Mouse (Mus musculus): Measurements from ENCODE around the gene Dll4. TPM values are rescaled to one million over a fixed set of nuclear protein-coding genes. Genes with fewer than 3 reads are reported as not detected.

The Dll4 gene
- total and polyA plus RNA-seq, 3 experiments: 0.18 TPM; not detected in 2

GRCm38 (mm10) chr2:119327942-119328526 lies 2.5 kb downstream of the Dll4 start:
- Histone ChIP-seq H3K4me1 (ENCODE audit: control insufficient read depth in 1 of 2, insufficient read depth in 2 of 2, low read length in 2 of 2) (peaks cover 0 to 10% of the 10 kb centered on the region in 2 experiments; a peak in 3 of 4 replicates), H3K9ac (ENCODE audit: control insufficient read depth, low read depth, low read length, poor library complexity, severe bottlenecking) (no peak overlapping the region), H3K9me3 (replicated peaks; ENCODE audit: insufficient read depth, low read length) (no peaks in the 10 kb centered on the region), H3K79me2 (ENCODE audit: control insufficient read depth, insufficient read depth, low read length, poor library complexity) (no peaks in the 10 kb centered on the region), H3K27me3 (ENCODE audit: control insufficient read depth in 1 of 2, insufficient read depth in 2 of 2, low read length in 2 of 2) (peaks cover 12 to 20% of the 10 kb centered on the region in 2 experiments), H3K27ac (ENCODE audit: control insufficient read depth, low read depth, low read length) (no peak overlapping the region), H3K4me3 (ENCODE audit: control insufficient read depth in 1 of 2, insufficient read depth in 1 of 2, low read depth in 2 of 2, low read length in 2 of 2) (no peak overlapping the region), H3K36me3 (ENCODE audit: control insufficient read depth in 1 of 2, insufficient read depth in 2 of 2, low read length in 2 of 2) (no peaks in the 10 kb centered on the region)
- DNase-seq (ENCODE audit: low read depth, low spot score): no peak
- TF ChIP-seq TBP (IDR thresholded peaks at IDR 0.05; ENCODE audit: low read depth, low read length) (no peak), CHD1 (IDR thresholded peaks at IDR 0.05; ENCODE audit: low read depth, low read length) (no peak), NELFE (IDR thresholded peaks at IDR 0.05; ENCODE audit: low read depth, low read length) (no peak), USF2 (IDR thresholded peaks at IDR 0.05; ENCODE audit: borderline replicate concordance in 1 of 2, insufficient read depth in 1 of 2, low read depth in 1 of 2, low read length in 2 of 2) (no peak), TCF12 (IDR thresholded peaks at IDR 0.05; ENCODE audit: low read depth, low read length) (no peak), SIN3A (IDR thresholded peaks at IDR 0.05; ENCODE audit: low read length) (no peak), BHLHE40 (IDR thresholded peaks at IDR 0.05; ENCODE audit: borderline replicate concordance, low read depth, low read length) (no peak), MAX (IDR thresholded peaks at IDR 0.05; ENCODE audit: low read length) (no peak), TAL1 (IDR thresholded peaks at IDR 0.05; ENCODE audit: low read length) (no peak), EP300 (IDR thresholded peaks at IDR 0.05; ENCODE audit: low read depth in 1 of 2, low read length in 2 of 2) (no peak), RAD21 (IDR thresholded peaks at IDR 0.05; ENCODE audit: low read depth, low read length) (no peak), USF1 (IDR thresholded peaks at IDR 0.05; ENCODE audit: low read depth, low read length) (no peak), MAZ (IDR thresholded peaks at IDR 0.05; ENCODE audit: low read depth, low read length) (no peak), POLR2AphosphoS5 (IDR thresholded peaks at IDR 0.05; ENCODE audit: borderline replicate concordance, low read depth, low read length) (no peak)

- Histone ChIP-seq H3K79me2 (ENCODE audit: control insufficient read depth, insufficient read depth, low read length, poor library complexity) (no peaks in the 10 kb centered on the region), H3K9ac (ENCODE audit: control insufficient read depth, low read depth, low read length, poor library complexity, severe bottlenecking) (no peak overlapping the region), H3K4me3 (ENCODE audit: control insufficient read depth in 1 of 2, insufficient read depth in 1 of 2, low read depth in 2 of 2, low read length in 2 of 2) (no peak overlapping the region), H3K27ac (ENCODE audit: control insufficient read depth, low read depth, low read length) (no peak overlapping the region), H3K4me1 (ENCODE audit: control insufficient read depth in 1 of 2, insufficient read depth in 2 of 2, low read length in 2 of 2) (peaks cover 0 to 10% of the 10 kb centered on the region in 2 experiments; a peak in 3 of 4 replicates), H3K9me3 (replicated peaks; ENCODE audit: insufficient read depth, low read length) (no peaks in the 10 kb centered on the region), H3K27me3 (ENCODE audit: control insufficient read depth in 1 of 2, insufficient read depth in 2 of 2, low read length in 2 of 2) (peaks cover 12 to 20% of the 10 kb centered on the region in 2 experiments), H3K36me3 (ENCODE audit: control insufficient read depth in 1 of 2, insufficient read depth in 2 of 2, low read length in 2 of 2) (no peaks in the 10 kb centered on the region)
- no peak for DNase-seq (ENCODE audit: low read depth, low spot score)
- TF ChIP-seq NELFE (IDR thresholded peaks at IDR 0.05; ENCODE audit: low read depth, low read length): no peak
- no peak for TF ChIP-seq USF2 (IDR thresholded peaks at IDR 0.05; ENCODE audit: borderline replicate concordance in 1 of 2, insufficient read depth in 1 of 2, low read depth in 1 of 2, low read length in 2 of 2)
- TF ChIP-seq ZC3H11A (IDR thresholded peaks at IDR 0.05; ENCODE audit: low read depth, low read length): no peak
- TF ChIP-seq BHLHE40 (IDR thresholded peaks at IDR 0.05; ENCODE audit: borderline replicate concordance, low read depth, low read length): no peak
Measured at GRCm38 (mm10) chr2:119328546-119328945, 3.0 kb downstream of the Dll4 start.

All from MEL (cell line).